Mouse (Mus musculus) liver, postnatal 0 days (tissue): Measurements from ENCODE around the gene Bves. TPM values are rescaled to one million over a fixed set of nuclear protein-coding genes. Genes with fewer than 3 reads are reported as not detected.

Source experiments
- ATAC-seq: fragments of 200-750 bp; cut with Nextera tagmentation; 2 replicates; pipeline ENCODE4 v1.8.0; 2017; ENCODE audit warnings: mild to moderate bottlenecking, moderate library complexity
- DNase-seq: peaks from one replicate; pipeline ENCODE4 v3.0.0-alpha.2; 2016
- H3K27ac ChIP-seq: fragments of 300-500 bp; sonication (generic); 2 replicates; pipeline ENCODE4 v1.5.1; 2014; ENCODE audit warnings: antibody characterized with exemption, moderate library complexity, mild to moderate bottlenecking, low read depth
- H3K27me3 ChIP-seq: fragments of 300-500 bp; sonication (generic); 2 replicates; pipeline ENCODE4 v1.6.1; 2014; ENCODE audit warnings: low read length, control low read depth, mixed read lengths; ENCODE audit not compliant: insufficient read depth
- H3K36me3 ChIP-seq: fragments of 300-500 bp; sonication (generic); replicated peaks from 2 replicates; pipeline ENCODE4 v1.6.1; 2014; ENCODE audit warnings: mild to moderate bottlenecking, control low read depth, low read length, moderate library complexity, mixed read lengths; ENCODE audit not compliant: insufficient read depth
- H3K4me1 ChIP-seq: fragments of 300-500 bp; sonication (generic); 2 replicates; pipeline ENCODE4 v1.6.1; 2014; ENCODE audit warnings: antibody characterized with exemption, mild to moderate bottlenecking, control low read depth; ENCODE audit not compliant: insufficient read depth
- H3K4me2 ChIP-seq: fragments of 300-500 bp; sonication (generic); 2 replicates; pipeline ENCODE4 v1.6.1; 2014; ENCODE audit warnings: low read depth, mild to moderate bottlenecking, low read length, moderate library complexity, mixed read lengths
- H3K4me3 ChIP-seq: fragments of 300-500 bp; sonication (generic); 2 replicates; pipeline ENCODE4 v1.5.1; 2014; ENCODE audit warnings: low read depth, low read length
- H3K9ac ChIP-seq: fragments of 300-500 bp; sonication (generic); replicated peaks from 2 replicates; pipeline ENCODE4 v1.6.1; 2014; ENCODE audit warnings: mild to moderate bottlenecking, moderate library complexity
- H3K9me3 ChIP-seq: fragments of 300-500 bp; sonication (generic); 2 replicates; pipeline ENCODE4 v1.6.1; 2016; ENCODE audit warnings: mild to moderate bottlenecking, control low read depth, low read length, mixed read lengths
- CTCF ChIP-seq: sonication (generic); IDR thresholded peaks from 2 replicates; pipeline ENCODE4 v1.5.1; 2016; ENCODE audit warnings: antibody characterized with exemption, low read depth
- EP300 ChIP-seq: IDR thresholded peaks from 2 replicates; pipeline ENCODE4 v1.6.1; 2016; ENCODE audit warnings: antibody characterized with exemption, low read depth, mild to moderate bottlenecking
- WGBS: fragments of 180-500 bp; shearing (Covaris S2); extraction: QIAGEN DNeasy Blood & Tissue Kit; methylation state at CpG from one replicate; pipeline ENCODE4 v1.1.7; 2014; ENCODE audit not compliant: insufficient replicate concordance; 5-methylcytosine and 5-hydroxymethylcytosine counted together
- polyA plus RNA-seq: library from polyadenylated mRNA; unstranded; fragments of >200 nt; fragmentation: Nextera tagmentation; extraction: Ambion mirVana; gene quantifications from 2 replicates; pipeline ENCODE4 v1.2.1, GENCODE M21; 2015

Gene Bves
- polyA plus RNA-seq, 1 experiment from 2014 or later = 0.05 TPM

GRCm38 (mm10) chr10:45295093-45295492, 40.5 kb upstream of the Bves start:
- Histone ChIP-seq H3K4me3 (no peak overlapping the region), H3K9me3 (no peaks in the 10 kb centered on the region), H3K36me3 (no peaks in the 10 kb centered on the region), H3K9ac (no peak overlapping the region), H3K27ac (no peak overlapping the region), H3K4me2 (no peak overlapping the region), H3K4me1 (no peaks in the 10 kb centered on the region), H3K27me3 (peaks cover 4% of the 10 kb centered on the region; the same call in 1 of the 2 replicates)
- ATAC-seq (no peak), DNase-seq (no peak)
- TF ChIP-seq EP300 = no peak
- WGBS = 69% methylated on average over 5 of the region's 5 CpGs

- no peaks in the 10 kb centered on the region for H3K36me3 ChIP-seq
- no peak overlapping the region for H3K4me3 ChIP-seq
- H3K27ac ChIP-seq = no peak overlapping the region
- no peak overlapping the region for H3K9ac ChIP-seq
- H3K9me3 ChIP-seq = no peaks in the 10 kb centered on the region
- ATAC-seq = no peak
- H3K27me3 ChIP-seq = no peaks in the 10 kb centered on the region
- no peak for TF ChIP-seq EP300
- no peak for TF ChIP-seq CTCF
- H3K4me2 ChIP-seq = no peak overlapping the region
- DNase-seq = no peak
- WGBS = 73% methylated on average over 6 of the region's 6 CpGs
- H3K4me1 ChIP-seq = no peaks in the 10 kb centered on the region
Measured at GRCm38 (mm10) chr10:45298503-45298902, 37.1 kb upstream of the Bves start.

GRCm38 (mm10) chr10:45299509-45299908, 36.1 kb upstream of the Bves start:
- no peak for DNase-seq
- no peaks in the 10 kb centered on the region for H3K27me3 ChIP-seq
- no peaks in the 10 kb centered on the region for H3K4me1 ChIP-seq
- ATAC-seq = no peak
- TF ChIP-seq EP300 (no peak), CTCF (no peak)
- no peak overlapping the region for H3K27ac ChIP-seq
- WGBS = 73% methylated on average over 4 of the region's 4 CpGs
- no peaks in the 10 kb centered on the region for H3K36me3 ChIP-seq
- no peaks in the 10 kb centered on the region for H3K9me3 ChIP-seq
- no peak overlapping the region for H3K9ac ChIP-seq
- H3K4me3 ChIP-seq = no peak overlapping the region
- H3K4me2 ChIP-seq = no peak overlapping the region

- no peaks in the 10 kb centered on the region for H3K4me1 ChIP-seq
- H3K36me3 ChIP-seq = no peaks in the 10 kb centered on the region
- H3K4me3 ChIP-seq = no peak overlapping the region
- ATAC-seq (no peak), DNase-seq (no peak)
- no peaks in the 10 kb centered on the region for H3K27me3 ChIP-seq
- no peak overlapping the region for H3K9ac ChIP-seq
- 48% methylated on average over 14 of the region's 14 CpGs for WGBS
- H3K27ac ChIP-seq = no peak overlapping the region
- TF ChIP-seq CTCF = no peak
- no peak for TF ChIP-seq EP300
- H3K9me3 ChIP-seq = no peaks in the 10 kb centered on the region
- H3K4me2 ChIP-seq = no peak overlapping the region
Measured at GRCm38 (mm10) chr10:45303315-45304036, 32.1 kb upstream of the Bves start.

GRCm38 (mm10) chr10:45305173-45305572, 30.4 kb upstream of the Bves start:
- no peak for DNase-seq

GRCm38 (mm10) chr10:45311129-45311528, 24.4 kb upstream of the Bves start:
- Histone ChIP-seq H3K9me3 (no peaks in the 10 kb centered on the region), H3K4me3 (no peak overlapping the region), H3K27me3 (no peaks in the 10 kb centered on the region), H3K4me1 (no peaks in the 10 kb centered on the region), H3K4me2 (no peak overlapping the region), H3K27ac (no peak overlapping the region), H3K36me3 (no peaks in the 10 kb centered on the region), H3K9ac (no peak overlapping the region)
- TF ChIP-seq EP300 (no peak), CTCF (no peak)
- WGBS = 69% methylated on average over 5 of the region's 5 CpGs
- no peak for ATAC-seq
- DNase-seq = no peak

More at GRCm38 (mm10) chr10:45305173-45305572, 30.4 kb upstream of the Bves start:
- no peak for ATAC-seq
- H3K27ac ChIP-seq = no peak overlapping the region
- no peak overlapping the region for H3K4me2 ChIP-seq
- H3K4me1 ChIP-seq = no peaks in the 10 kb centered on the region
- H3K9me3 ChIP-seq = no peaks in the 10 kb centered on the region
- H3K27me3 ChIP-seq = no peaks in the 10 kb centered on the region
- no peak overlapping the region for H3K9ac ChIP-seq
- no peak overlapping the region for H3K4me3 ChIP-seq
- WGBS = 80% methylated on average over 5 of the region's 5 CpGs
- TF ChIP-seq EP300 (no peak), CTCF (no peak)
- H3K36me3 ChIP-seq = no peaks in the 10 kb centered on the region

GRCm38 (mm10) chr10:45311624-45312023, 23.9 kb upstream of the Bves start:
- H3K9me3 ChIP-seq = no peaks in the 10 kb centered on the region
- ATAC-seq = no peak
- no peak for TF ChIP-seq CTCF
- TF ChIP-seq EP300 = no peak
- no peaks in the 10 kb centered on the region for H3K4me1 ChIP-seq
- no peak overlapping the region for H3K27ac ChIP-seq
- no peaks in the 10 kb centered on the region for H3K27me3 ChIP-seq
- no peak for DNase-seq
- H3K36me3 ChIP-seq = no peaks in the 10 kb centered on the region
- WGBS = 69% methylated on average over 7 of the region's 7 CpGs
- H3K9ac ChIP-seq = no peak overlapping the region
- H3K4me2 ChIP-seq = no peak overlapping the region
- H3K4me3 ChIP-seq = no peak overlapping the region
